Comparison of ENCODE assay signal across 8 mouse cellular contexts in genomic region chr6:89680155-89680554, GRCm38 (mm10). TPM values are rescaled to one million over a fixed set of nuclear protein-coding genes. Genes with fewer than 3 reads are reported as not detected.
DNase-seq lines count a peak whose midpoint lies in the region; ATAC-seq and TF ChIP-seq lines count a peak whose summit lies in the region.
"Had no signal": no experiment of that assay in that cellular context is flagged by ENCODE, and none has a peak within 500 bp of the region (broad histone marks: within the 10 kb centered on the region; RNA-seq: fewer than 3 reads in every experiment).

No protein-coding gene starts in this region.

- intact Hi-C loops in left cerebral cortex, adult 2 months (cut with DNase I) = loop anchor here (1.0 to 10.0 kb wide), 2 partner anchors 305 to 647 kb away; no protein-coding TSS in a partner anchor

- H3K9ac ChIP-seq in midbrain, embryonic 11.5 days (ENCODE audit: low read length) = no peak overlapping the region

- 10% methylated on average over 8 of the region's 8 CpGs for WGBS in midbrain, embryonic 11.5 days

- H3K9me3 ChIP-seq in midbrain, embryonic 11.5 days (ENCODE audit: control insufficient read depth, low read length) = no peaks in the 10 kb centered on the region

- H3K27me3 ChIP-seq in midbrain, embryonic 11.5 days (ENCODE audit: control insufficient read depth, insufficient read depth, low read length) = no peaks in the 10 kb centered on the region

- H3K4me1 ChIP-seq in midbrain, embryonic 11.5 days (ENCODE audit: control insufficient read depth, insufficient read depth, low read length) = no peaks in the 10 kb centered on the region

- H3K4me2 ChIP-seq in midbrain, embryonic 11.5 days = no peak overlapping the region

- H3K4me3 ChIP-seq in left cerebral cortex, adult 2 months = no peak overlapping the region
- no peak overlapping the region for H3K4me3 ChIP-seq in midbrain, embryonic 11.5 days (ENCODE audit: low read depth, low read length)
- H3K4me3 ChIP-seq: myocyte had no signal

- DNase-seq in T-cell, adult 2 months (ENCODE audit: low spot score) = peak; percentile 50
- peak; percentile 85 for DNase-seq in cerebellum, adult 9-10 months
- DNase-seq in frontal cortex, postnatal 36 days (ENCODE audit: low spot score in 2 of 2) = peak; percentile 82
- DNase-seq in left cerebral cortex, adult 2 months (ENCODE audit: extremely low spot score in 1 of 2, low spot score in 2 of 2) = peak; percentile 71 to 80
- DNase-seq in midbrain, embryonic 11.5 days (ENCODE audit: low spot score, missing footprints) = peak; percentile 99
- peak; percentile 42 for DNase-seq in skeletal muscle tissue, adult 2 months (ENCODE audit: low read depth, low spot score)

- H3K27ac ChIP-seq in left cerebral cortex, adult 2 months = no peak overlapping the region
- H3K27ac ChIP-seq in midbrain, embryonic 11.5 days (ENCODE audit: low read depth, low read length) = no peak overlapping the region

- H3K36me3 ChIP-seq in midbrain, embryonic 11.5 days (ENCODE audit: control insufficient read depth, insufficient read depth, low read length) = no peaks in the 10 kb centered on the region

- ATAC-seq in inflammation-experienced regulatory T-cells, adult 6 months = peak; percentile 58
- peak; percentile 57 for ATAC-seq in midbrain, embryonic 11.5 days (ENCODE audit: low FRiP score)

- peak; percentile 93 for TF ChIP-seq CTCF in left cerebral cortex, adult 2 months (IDR thresholded peaks at IDR 0.05)

RNA-seq across cellular contexts. Expression of gene Vmn1r40, which starts 27.2 kb away (rescaled TPM):
- not detected for polyA plus RNA-seq in inflammation-experienced regulatory T-cells, adult 6 months (2017; shearing (Covaris generic))
- total RNA-seq in left cerebral cortex, adult 2 months (2021) = not detected
- polyA plus RNA-seq in midbrain, embryonic 11.5 days (2014; fragmentation: Nextera tagmentation; extraction: Ambion mirVana) = not detected in 2 replicates
- polyA plus RNA-seq: myocyte had no signal

RNA-seq across cellular contexts. Expression of gene Txnrd3, which starts 36.4 kb away (rescaled TPM):
- under 1 TPM in 2 of 3 experiments, not detected in 1; 0.48 to 0.74 TPM for polyA plus RNA-seq in inflammation-experienced regulatory T-cells, adult 6 months (2017; shearing (Covaris generic))
- 1 to 10 TPM; 3.6 to 4.4 TPM for total RNA-seq in left cerebral cortex, adult 2 months (2021)
- 14.3 and 15.6 TPM in 2 replicates for polyA plus RNA-seq in midbrain, embryonic 11.5 days (2014; fragmentation: Nextera tagmentation; extraction: Ambion mirVana)

Comparison
In these comparisons a context has a peak if more than half of its experiments do, and no peak if none do; other contexts are left out.
1. DNase-seq: peak in every context shown above with its lines; median percentile 99 in midbrain, embryonic 11.5 days; 85 in cerebellum, adult 9-10 months; 82 in frontal cortex, postnatal 36 days; 76 in left cerebral cortex, adult 2 months; 50 in T-cell, adult 2 months; 42 in skeletal muscle tissue, adult 2 months.